Mouse (Mus musculus): Measurements from ENCODE around the gene Acoxl.
A peak's percentile ranks its signal among the peaks of the same experiment; 100 is the strongest.

Acoxl gene

DNA sequence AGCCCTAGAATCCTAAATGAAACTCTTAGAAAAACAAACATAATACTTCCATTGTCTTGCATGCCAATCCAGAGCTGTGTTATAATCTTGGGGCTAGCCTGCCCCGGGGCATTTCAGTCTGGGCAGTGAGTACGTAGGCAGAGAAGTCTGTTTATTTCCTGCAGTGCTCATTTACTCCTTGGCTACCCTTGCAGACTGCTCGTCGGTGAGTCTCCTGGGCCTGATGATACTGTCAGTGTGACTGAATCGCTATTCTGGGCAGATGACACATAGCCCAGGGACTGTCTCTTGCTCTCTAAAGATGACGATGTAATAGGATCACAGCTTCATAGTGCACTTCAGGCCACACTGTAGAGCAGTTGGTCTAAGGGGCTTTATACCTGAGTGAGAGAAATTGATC lies 56.2 kb downstream of the Acoxl start:
- DNase-seq (ENCODE audit: inconsistent ontology term), result peak; percentile 86

DNA sequence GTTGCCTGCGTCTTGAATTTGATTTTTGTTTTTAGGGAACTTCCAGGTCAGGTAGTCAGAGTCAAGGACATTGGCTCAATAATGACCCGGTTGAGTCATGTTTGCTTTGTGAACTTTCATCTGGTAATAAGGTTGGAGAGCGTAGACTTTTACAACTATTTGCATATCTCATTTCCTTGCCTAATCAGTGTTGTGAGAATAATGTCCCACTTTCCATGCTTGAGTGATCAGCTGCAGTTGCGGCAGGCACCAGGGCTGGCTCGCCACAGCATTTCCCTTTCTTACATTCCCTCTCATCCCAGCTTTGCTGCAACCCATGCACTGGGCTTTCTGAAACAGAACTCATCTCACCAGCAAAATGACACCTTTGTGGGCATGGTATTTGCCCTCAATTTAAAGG lies 59.0 kb downstream of the Acoxl start:
- DNase-seq (ENCODE audit: inconsistent ontology term), result peak; percentile 48

DNA sequence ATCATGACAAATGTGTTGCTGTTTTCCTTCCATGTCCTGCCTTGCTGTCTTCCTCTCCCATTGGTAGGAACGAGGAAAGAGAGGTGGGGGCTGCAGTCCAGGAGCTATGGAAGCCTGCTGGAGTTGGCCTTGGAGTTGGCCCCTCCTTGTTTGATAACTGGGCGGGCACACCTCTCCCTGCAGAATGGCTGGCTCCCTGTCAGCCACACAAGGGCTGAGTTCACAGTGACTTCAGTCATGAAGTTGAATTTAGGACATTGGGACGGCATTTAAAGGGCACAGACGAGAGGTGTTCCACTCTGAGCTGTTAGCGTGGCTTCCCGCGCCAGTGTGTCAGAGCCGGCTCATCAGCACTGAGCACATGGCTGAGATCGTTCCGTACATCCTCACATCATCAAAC lies 66.2 kb downstream of the Acoxl start:
- DNase-seq (ENCODE audit: inconsistent ontology term), result no peak

DNA sequence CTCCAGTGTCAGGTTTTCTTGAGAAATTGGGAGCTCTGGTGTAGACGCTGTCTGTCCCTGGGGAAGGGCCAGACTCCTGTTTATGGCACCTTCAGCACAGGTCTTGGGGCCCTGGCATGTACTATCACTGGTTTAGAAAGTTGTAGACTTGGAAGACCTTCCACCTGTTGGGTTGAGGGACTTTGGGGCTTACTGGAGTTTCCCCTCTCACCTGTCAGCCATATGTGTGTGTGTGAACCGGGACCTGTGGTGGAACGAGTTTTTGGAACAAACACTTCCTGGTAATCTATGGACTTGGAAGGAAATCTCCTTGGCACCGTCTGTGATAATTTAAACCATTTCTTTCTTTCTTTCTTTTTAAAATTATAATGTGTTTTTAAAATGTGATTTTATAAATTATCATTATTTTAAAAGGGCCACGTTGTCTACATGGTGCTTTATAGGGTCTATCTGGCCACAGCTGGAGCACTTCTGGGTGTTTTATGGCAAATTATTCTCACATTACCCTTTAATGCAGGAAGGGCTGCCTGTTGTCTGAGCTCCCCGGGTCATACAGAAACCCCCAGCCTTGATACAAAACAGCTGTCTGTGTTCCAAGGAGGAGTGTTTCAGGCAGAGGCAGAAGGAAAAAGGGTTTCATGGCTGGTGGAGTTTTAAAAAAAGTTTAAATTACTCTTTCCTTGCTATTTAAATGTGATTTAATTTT lies 68.5 kb downstream of the Acoxl start:
- DNase-seq (ENCODE audit: inconsistent ontology term), result no peak

DNA sequence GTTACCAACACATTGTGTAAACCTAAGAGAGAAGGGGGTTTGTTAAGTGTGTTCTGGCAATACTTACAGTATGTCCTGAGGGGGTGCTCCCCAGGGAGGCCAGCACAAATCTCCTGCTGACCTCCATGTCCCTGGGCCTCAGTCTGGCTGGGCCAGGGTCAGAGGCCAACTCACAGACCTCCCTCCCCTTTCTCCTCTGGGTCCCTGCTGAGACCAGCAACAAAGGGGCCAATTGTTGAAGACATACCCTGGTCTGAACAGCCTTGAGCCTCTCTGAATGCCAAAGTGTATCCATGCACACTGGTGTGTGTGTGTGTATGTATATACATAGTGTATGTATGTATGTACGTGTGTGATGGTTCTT lies 69.0 kb downstream of the Acoxl start:
- DNase-seq (ENCODE audit: inconsistent ontology term), result no peak

DNA sequence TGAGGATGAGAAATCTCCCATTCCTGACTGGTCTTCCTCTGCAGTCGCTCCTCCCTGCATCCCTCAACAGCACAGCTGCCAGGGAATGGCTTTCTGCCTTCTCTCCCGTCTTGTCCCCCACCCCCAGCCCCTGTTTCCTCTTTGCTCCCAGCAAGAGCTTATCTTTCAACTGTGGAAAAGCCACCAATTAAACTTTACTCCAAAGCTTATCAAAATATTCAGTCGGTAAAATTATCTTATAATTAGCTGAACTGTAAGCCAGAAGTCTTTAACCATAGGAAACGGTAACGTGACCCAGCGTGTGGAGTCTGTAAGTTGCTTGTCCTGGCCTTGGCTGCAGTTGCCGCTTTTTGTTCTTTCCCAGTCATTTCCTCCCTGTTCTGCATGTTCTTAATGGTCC lies 70.2 kb downstream of the Acoxl start:
- no peak for DNase-seq (ENCODE audit: inconsistent ontology term)

DNA sequence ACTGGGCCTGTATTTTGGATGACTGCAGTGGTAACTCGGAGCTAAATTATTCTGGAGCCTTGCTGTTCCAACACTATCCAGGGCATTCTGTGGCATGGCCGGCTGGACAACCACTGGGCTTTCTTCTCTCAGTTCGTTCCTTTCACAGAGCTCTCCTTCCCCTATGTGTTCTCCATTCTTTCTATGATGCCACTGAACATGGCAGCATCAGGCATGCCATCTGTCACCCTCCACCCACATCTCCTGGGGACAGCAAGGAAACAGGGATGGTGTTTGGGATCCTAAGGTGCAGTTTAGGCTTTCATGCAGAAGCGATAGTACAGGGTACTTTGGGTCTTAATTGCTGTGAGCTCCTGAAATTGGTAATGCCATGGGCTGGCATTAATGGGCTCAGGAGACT lies 71.1 kb downstream of the Acoxl start:
- DNase-seq (ENCODE audit: inconsistent ontology term), result no peak

DNA sequence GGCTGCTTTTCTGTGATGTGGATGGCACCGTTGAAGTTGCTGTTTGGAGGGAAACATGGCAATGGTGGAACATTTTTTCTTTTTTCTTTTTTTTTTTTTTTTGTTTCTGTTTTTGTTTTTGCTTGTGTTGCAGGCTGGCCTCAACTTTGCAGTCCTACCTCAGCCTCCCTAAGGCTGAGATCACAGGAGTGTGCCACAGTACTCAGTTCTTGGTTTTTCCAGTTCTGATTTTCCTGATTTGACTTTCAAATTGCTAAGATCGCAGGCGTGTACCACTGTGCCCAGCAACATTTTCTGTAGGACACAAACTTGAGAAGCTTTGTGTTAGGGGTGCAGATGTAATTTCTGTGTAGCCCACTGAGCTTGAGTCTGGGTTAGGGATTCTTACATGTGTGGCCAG lies 72.9 kb downstream of the Acoxl start:
- DNase-seq (ENCODE audit: inconsistent ontology term), result no peak

DNA sequence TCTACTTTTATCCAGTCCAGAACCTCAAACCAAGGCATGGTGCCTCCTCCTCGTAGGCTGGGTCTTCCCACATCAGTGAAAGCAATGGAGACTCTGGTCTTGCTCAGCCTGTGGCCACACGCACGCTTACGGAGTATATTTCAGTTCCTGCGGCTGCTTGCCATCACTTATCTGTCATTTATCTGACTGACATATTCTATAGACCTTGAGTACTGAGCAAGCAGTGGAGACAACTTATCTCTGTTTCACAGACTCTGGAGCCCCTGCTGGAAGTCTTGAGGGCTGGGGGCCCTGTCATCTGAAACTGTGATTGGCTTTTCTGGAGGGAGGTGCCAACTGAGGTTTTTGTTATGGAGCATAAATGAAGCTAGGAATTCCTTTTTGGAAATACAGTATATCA lies 75.4 kb downstream of the Acoxl start:
- DNase-seq (ENCODE audit: inconsistent ontology term), result no peak

DNA sequence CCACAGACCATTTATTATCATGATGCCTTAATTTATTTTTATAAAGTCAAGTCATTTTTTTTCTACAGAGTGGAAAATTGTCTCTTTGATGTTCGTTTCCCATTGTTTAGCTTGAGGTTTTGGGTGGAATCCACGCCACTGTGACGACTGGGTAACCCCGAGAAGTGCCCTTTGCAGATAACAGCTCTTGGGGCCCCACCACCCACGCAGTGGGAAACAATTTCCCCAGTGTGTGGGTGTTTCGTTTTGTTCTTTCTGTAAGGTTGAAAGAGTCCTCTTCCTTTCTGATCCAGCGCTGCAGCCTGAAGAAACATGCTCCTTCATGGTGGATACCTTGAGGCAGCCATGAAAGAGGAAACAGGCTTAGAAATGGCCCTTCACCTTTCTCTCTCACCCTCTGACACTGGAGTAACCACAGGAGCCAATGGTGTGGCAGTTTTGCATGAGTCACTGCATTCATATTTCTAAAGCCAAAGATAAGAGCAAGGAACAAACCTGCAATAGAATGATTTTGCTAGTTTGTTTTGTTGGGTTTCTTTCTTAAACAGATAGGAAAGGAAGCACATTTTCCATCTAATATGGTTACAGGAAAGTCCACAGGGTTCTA lies 78.2 kb downstream of the Acoxl start:
- DNase-seq (ENCODE audit: inconsistent ontology term), result no peak

DNA sequence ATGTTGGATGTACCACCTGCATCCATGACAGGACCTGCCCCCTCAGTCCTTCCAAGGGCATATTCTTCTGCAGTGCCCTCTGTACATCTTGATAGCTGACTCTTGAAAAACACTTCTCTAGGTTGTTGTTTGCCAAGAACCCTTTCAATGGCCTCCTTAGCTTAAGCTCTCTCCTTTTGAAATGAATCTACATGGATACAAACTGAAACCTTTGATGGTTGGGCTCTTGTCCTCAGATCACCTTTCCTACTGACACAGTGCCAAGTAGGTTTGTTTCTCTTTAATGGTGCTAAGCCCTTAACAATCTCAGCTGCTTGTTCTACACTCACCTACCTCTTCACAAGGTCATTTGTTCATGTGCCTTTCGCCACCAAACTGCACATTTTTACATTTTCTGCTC lies 81.1 kb downstream of the Acoxl start:
- no peak for DNase-seq (ENCODE audit: inconsistent ontology term)

DNA sequence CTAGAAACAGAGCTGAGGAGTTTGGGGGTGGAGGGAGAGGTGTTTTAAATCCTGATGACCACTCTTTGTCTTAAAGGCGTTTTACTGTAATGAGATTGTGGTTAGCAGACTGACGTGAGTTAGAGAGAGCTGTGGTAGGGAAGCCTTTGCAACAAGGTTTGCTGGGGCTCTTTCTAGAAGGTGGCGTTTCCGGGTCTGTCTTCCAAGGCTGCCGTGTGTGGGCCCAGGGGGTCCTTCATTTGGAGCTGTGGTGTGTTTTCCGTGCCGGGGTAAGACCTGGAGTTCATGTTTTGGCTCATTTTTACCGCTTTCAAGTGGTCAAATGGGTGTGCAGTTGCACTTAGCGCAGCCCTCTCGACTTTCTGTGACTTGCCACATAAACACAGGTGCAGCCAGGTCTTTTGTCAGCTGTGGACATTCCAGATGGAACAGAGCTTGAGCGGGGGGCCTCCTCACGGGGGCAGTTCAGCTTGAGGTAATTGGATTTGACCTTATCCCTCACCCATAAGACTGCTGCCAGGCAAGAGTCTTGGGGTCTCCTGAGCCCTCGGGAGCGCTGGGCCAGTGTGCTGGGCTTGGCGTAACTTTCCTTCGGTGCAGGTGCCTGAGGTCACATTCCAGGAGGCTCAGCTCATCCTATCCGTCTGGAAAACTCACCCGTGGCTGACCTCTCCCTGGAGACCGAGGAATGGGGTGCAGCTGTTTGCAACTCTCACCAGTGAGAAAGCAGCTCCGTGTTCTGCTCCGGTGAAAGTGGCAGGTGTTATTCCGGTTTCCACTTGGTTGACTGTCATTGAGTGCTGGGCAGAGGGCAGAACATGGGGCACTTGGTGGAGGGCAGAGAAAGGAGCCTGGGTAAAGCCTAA lies 83.6 kb downstream of the Acoxl start:
- peak; percentile 43 for DNase-seq (ENCODE audit: inconsistent ontology term)

DNA sequence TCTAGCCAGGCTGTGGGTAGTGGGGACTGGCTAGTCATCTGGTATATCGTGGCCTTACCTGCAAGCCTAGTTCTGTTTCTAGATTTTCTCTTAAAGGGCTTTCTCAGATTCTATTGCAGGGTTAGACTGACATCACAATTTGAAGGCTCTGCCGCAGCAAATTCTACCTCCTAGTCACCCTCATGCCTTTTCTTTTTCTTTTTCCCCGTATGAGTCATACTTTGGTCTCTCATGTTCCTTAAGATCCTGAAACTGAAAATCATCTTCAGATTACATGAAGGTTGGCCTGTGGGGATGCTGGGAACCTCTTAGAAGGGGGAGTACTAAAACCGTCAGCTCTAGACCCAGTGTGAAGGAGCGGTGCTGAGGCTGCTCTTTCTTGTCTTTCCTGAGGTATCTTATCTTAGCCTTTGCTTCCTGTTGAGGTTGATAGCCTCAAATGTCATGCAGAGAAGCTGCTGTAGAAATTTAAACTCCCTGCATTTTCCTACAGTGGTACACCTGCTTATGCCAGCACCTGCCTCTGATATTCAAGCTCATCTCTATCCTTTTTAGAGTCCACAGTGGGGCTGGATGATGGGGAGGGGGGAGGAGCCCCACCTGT lies 84.5 kb downstream of the Acoxl start:
- DNase-seq (ENCODE audit: inconsistent ontology term), result no peak

DNA sequence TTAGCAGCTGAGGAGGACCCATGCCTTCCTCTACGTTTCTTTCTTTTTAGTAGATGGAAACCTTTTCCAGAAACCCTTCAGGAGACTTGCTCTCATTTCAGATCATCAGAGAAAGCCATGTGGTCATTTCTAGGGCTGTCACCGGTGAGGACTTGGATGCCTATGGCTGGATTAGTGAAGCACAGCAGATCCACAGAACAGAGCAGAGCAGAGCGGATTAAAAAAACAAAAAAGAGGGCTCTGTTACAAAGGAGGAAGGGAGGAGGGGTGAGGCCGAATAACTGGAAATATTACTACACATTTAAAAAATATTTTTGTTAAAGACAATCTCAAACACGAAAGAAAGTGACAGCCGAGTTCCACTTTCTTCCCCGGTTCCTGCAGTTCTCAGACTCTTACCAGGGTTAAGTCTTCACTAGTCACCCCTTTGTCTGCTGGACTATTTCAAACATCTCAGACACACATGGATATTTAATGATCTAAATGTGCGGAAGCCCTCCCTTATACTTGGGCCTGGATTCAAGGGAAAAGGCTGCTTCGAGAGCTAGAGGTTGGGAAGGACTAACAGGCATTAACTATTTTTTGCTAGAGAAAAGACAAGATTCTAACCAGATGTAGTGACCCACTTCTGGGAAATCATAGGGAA lies 88.1 kb downstream of the Acoxl start:
- no peak for DNase-seq (ENCODE audit: inconsistent ontology term)

DNA sequence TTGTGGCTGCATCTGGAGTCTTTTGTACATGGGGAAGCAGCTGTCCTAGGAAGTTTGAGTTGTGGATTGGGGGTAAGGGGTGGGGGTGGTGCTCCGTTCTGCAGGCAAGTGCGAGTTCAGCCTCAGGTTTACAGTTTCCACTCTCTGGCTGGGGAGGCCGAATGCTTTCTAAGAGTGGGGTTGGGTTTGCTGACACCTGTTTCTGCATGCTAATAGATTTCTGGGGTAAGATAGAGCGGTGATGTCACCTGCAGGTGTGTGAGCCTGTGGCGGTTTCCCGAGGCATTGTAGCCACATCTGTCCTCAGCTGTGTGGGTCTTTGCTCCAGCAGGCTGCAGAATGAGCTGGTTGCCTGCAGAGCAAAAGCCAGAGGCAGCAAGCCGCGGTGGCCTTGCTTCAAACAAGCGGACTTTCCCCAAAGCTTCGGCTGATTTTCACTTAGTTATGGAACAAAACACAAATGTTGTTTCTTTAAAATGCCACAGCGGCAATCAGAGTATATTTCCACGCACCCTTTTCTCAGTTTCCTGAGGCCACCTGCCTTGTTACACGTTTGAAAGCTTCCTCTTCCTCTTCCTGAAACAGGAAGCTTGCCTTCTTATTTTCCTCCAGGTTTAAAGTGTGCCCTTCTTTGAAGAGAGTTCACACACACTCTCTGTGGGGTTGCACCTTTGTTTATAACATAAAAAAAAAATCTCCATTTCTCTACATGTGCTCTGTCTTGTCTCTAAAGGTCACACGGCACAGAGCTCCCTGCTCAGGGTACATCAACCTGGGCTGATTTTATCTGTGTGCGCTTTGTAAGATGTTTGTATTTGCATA lies 89.0 kb downstream of the Acoxl start:
- DNase-seq (ENCODE audit: inconsistent ontology term), result no peak

DNA sequence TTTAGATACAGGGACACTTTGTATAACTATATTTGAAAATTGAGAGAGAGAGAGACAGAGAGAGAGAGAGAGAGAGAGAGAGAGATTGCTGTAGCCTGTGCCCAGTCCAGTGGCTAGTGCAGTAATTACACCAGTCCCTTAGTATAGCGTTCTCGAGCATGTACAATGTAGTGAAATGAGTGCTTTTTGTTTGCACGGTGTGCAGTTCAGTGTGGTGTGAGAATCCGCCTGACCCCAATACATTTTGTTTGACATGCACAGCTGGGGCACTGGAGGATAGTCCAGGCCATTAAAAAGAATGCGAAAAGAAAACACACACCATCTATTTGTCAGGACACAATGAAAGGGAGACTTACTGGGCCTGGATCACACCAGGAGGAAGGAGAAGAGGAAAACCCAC lies 89.6 kb downstream of the Acoxl start:
- DNase-seq (ENCODE audit: inconsistent ontology term), result no peak

DNA sequence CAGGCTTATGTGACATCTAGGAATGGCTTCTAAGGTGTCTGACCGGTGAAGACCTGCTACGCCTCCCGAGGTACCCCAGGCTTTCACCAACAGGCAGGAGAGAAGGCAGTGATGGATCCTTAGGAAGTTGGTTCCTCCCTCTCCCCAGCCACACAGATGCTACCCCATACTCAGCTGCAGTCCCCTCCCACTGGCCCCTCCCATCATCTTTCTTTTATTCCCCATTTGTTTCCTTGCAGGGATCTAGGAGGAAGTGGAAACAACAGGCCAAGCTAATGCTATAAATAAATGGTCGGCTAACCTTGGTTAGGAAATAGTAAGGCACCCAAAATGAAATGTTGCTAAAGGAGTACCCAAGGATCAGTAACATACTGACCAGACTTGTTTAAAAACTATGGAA lies 90.2 kb downstream of the Acoxl start:
- no peak for DNase-seq (ENCODE audit: inconsistent ontology term)

DNA sequence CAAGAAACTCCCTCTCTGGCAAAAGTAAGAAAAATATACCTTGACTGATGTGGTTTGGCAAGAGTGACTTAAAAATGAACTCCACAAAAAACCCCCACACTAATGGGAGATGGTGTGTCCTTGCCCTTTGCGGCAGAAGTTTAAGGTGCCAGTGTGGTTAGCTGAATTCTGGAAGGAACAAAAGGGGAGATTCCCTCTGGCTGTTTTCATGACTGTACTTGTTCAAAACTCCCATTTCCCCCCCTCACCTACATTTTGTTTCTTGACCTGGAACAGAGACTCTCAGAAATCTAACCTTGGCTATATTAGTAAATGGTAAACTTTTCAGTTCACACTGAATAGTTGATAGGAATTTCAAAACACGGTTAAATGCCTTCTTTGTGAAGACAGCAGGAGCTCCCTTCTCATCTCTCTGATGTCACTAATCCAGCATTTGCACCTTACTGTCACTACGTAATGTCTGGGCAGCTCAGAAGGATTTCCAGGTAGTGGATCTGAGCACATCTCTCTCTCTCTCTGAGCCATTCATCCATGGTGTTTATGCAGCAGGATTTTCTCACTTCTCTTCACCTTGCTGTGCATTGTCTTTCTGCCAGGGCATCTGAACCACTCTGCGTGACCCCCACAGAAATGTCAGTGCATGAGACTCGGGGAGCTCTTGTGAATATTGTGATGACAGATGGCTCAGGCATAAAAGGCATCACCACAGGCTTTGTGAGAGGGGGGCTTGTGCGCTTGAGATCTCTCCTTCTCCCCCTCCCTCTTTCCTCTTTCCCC lies 91.5 kb downstream of the Acoxl start:
- no peak for DNase-seq (ENCODE audit: inconsistent ontology term)

DNA sequence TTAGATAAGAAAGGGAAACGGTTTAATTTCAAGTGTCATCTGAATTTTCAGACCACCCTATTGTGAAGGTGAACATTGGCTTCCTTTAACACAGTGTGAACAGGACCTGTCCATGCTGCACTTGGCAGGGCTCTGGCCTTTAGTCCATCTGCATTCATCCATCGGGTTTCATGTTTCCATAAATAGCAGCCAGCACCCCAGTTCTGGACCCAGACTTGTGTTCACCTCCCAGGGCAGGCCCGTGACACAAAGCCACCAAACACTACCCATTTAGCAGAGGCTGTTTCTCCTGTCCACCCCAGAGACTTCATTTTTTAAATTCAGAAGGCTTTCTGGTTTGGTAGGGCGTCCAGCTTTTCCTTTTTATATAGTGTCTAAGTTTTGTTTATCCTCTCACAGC lies 92.9 kb downstream of the Acoxl start:
- no peak for DNase-seq (ENCODE audit: inconsistent ontology term)

DNA sequence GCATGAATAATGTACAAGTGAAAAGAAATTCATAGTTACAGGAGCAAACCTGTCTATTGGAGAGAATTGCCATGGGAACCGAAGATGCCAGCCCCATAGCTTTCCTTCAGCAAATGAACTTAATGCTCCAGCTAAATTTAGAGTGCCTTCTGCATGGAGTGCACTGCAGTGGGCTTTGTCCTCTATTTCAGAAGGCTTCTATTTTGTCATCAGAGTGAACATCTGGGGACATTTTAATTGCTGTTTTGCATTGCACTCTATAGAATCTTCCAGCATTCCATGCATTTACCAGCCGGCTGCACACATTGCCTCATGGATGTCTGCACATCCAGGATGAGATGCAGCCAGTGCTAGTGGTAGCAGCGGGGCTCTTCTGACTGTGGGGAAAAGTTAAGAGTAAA lies 94.9 kb downstream of the Acoxl start:
- no peak for DNase-seq (ENCODE audit: inconsistent ontology term)
